10 mouse cellular contexts compared by ENCODE assay signal in genomic region chr5:25752862-25753261, GRCm38 (mm10). TPM values are rescaled to one million over a fixed set of nuclear protein-coding genes. Genes with fewer than 3 reads are reported as not detected.
A peak's percentile ranks its signal among the peaks of the same experiment; 100 is the strongest.
DNase-seq lines count a peak whose midpoint lies in the region; ATAC-seq and TF ChIP-seq lines count a peak whose summit lies in the region.
"Had no signal": no experiment of that assay in that cellular context is flagged by ENCODE, and none has a peak within 500 bp of the region (broad histone marks: within the 10 kb centered on the region; RNA-seq: fewer than 3 reads in every experiment).

No protein-coding gene starts in this region.

- no peak overlapping the region for H3K27ac ChIP-seq in midbrain, postnatal 0 days (ENCODE audit: low read depth, low read length)
- no peak overlapping the region for H3K27ac ChIP-seq in midbrain, embryonic 11.5 days (ENCODE audit: low read depth, low read length)

- no peak overlapping the region for H3K4me3 ChIP-seq in midbrain, postnatal 0 days (ENCODE audit: low read depth, low read length)
- no peak overlapping the region for H3K4me3 ChIP-seq in midbrain, embryonic 11.5 days (ENCODE audit: low read depth, low read length)
- H3K4me3 ChIP-seq: hindbrain, embryonic 15.5 days had no signal

- 60% methylated on average over 5 of the region's 5 CpGs for WGBS in midbrain, postnatal 0 days
- WGBS in midbrain, embryonic 11.5 days = 87% methylated on average over 5 of the region's 5 CpGs

- no peak overlapping the region for H3K9ac ChIP-seq in midbrain, postnatal 0 days (replicated peaks; ENCODE audit: low read length, poor library complexity, severe bottlenecking)
- no peak overlapping the region for H3K9ac ChIP-seq in midbrain, embryonic 11.5 days (ENCODE audit: low read length)
- H3K9ac ChIP-seq: hindbrain, embryonic 15.5 days had no signal

- peaks cover 3% of the 10 kb centered on the region; the same call in 1 of the 2 replicates for H3K4me1 ChIP-seq in midbrain, postnatal 0 days (ENCODE audit: insufficient read depth, low read length)
- peaks cover 6% of the 10 kb centered on the region; the same call in 1 of the 2 replicates for H3K4me1 ChIP-seq in midbrain, embryonic 11.5 days (ENCODE audit: control insufficient read depth, insufficient read depth, low read length)

- ATAC-seq in midbrain, postnatal 0 days (ENCODE audit: low FRiP score) = no peak
- no peak for ATAC-seq in midbrain, embryonic 11.5 days (ENCODE audit: low FRiP score)

- H3K9me3 ChIP-seq in midbrain, postnatal 0 days (ENCODE audit: low read length) = no peaks in the 10 kb centered on the region
- H3K9me3 ChIP-seq in midbrain, embryonic 11.5 days (ENCODE audit: control insufficient read depth, low read length) = no peaks in the 10 kb centered on the region
- H3K9me3 ChIP-seq: hindbrain, embryonic 15.5 days had no signal

- peak; percentile 38 to 62 for DNase-seq in gastrocnemius, adult 8-10 months (ENCODE audit: low spot score in 2 of 2)
- DNase-seq in gastrocnemius, postnatal 4 days (ENCODE audit: low spot score in 2 of 2) = no peak
- DNase-seq in midbrain, postnatal 0 days (ENCODE audit: low spot score) = peak; percentile 63
- no peak for DNase-seq in midbrain, embryonic 11.5 days (ENCODE audit: low spot score, missing footprints)
- DNase-seq in cerebellum, postnatal 25 days = peak; percentile 39 to 41
- DNase-seq in lung, postnatal 36 days = peak; percentile 35
- DNase-seq in thymus, postnatal 10 days (ENCODE audit: low spot score in 2 of 2) = no peak
- no peak for DNase-seq in embryo, embryonic 10.5 days (ENCODE audit: low spot score)
- DNase-seq: spleen, adult 18-20 months had no signal

- no peaks in the 10 kb centered on the region for H3K36me3 ChIP-seq in midbrain, postnatal 0 days (ENCODE audit: insufficient read depth, low read length)
- no peaks in the 10 kb centered on the region for H3K36me3 ChIP-seq in midbrain, embryonic 11.5 days (ENCODE audit: control insufficient read depth, insufficient read depth, low read length)
- H3K36me3 ChIP-seq: hindbrain, embryonic 15.5 days had no signal

- no peak for TF ChIP-seq CTCF in midbrain, postnatal 0 days (IDR thresholded peaks at IDR 0.05)

- no peak overlapping the region for H3K4me2 ChIP-seq in midbrain, postnatal 0 days (ENCODE audit: low read depth, low read length, poor library complexity, severe bottlenecking)
- H3K4me2 ChIP-seq in midbrain, embryonic 11.5 days = no peak overlapping the region
- H3K4me2 ChIP-seq: hindbrain, embryonic 15.5 days had no signal

- H3K27me3 ChIP-seq in midbrain, postnatal 0 days (ENCODE audit: insufficient read depth, low read length) = no peaks in the 10 kb centered on the region
- H3K27me3 ChIP-seq in midbrain, embryonic 11.5 days (ENCODE audit: control insufficient read depth, insufficient read depth, low read length) = no peaks in the 10 kb centered on the region
- H3K27me3 ChIP-seq: hindbrain, embryonic 15.5 days had no signal

RNA-seq across cellular contexts. Expression of gene Actr3b, which starts 6.9 kb away (rescaled TPM):
- 10 to 100 TPM in 3 of 4 experiments, 1 to 10 TPM in 1; 7.9 to 28.0 (median 20.0) TPM for total RNA-seq in gastrocnemius, adult 8-10 months (2022)
- 1 to 10 TPM in 1 of 2 experiments, under 1 TPM in 1; 0.83 to 1.8 TPM for total RNA-seq in gastrocnemius, postnatal 4 days (2021)
- total RNA-seq in midbrain, postnatal 0 days (2014; rRNA removed) = 17.4 and 21.1 TPM in 2 replicates
- polyA plus RNA-seq in midbrain, postnatal 0 days (2015; fragmentation: Nextera tagmentation; extraction: Ambion mirVana) = 57.5 and 61.1 TPM in 2 replicates
- polyA plus RNA-seq in midbrain, embryonic 11.5 days (2014; fragmentation: Nextera tagmentation; extraction: Ambion mirVana) = 7.4 and 7.8 TPM in 2 replicates

RNA-seq across cellular contexts. Expression of gene Xrcc2, which starts 47.2 kb away (rescaled TPM):
- 1 to 10 TPM; 3.3 to 4.1 (median 3.9) TPM for total RNA-seq in gastrocnemius, adult 8-10 months (2022)
- total RNA-seq in gastrocnemius, postnatal 4 days (2021) = 1 to 10 TPM; 5.3 to 6.0 TPM
- 7.4 and 15.5 TPM in 2 replicates for total RNA-seq in midbrain, postnatal 0 days (2014; rRNA removed)
- 4.2 and 4.8 TPM in 2 replicates for polyA plus RNA-seq in midbrain, postnatal 0 days (2015; fragmentation: Nextera tagmentation; extraction: Ambion mirVana)
- 9.7 and 10.2 TPM in 2 replicates for polyA plus RNA-seq in midbrain, embryonic 11.5 days (2014; fragmentation: Nextera tagmentation; extraction: Ambion mirVana)

Comparison
In these comparisons a context has a peak if more than half of its experiments do, and no peak if none do; other contexts are left out.
1. DNase-seq: peak in gastrocnemius, adult 8-10 months (2 of 2), midbrain, postnatal 0 days (single experiment), cerebellum, postnatal 25 days (2 of 2) and lung, postnatal 36 days (single experiment); none in gastrocnemius, postnatal 4 days (0 of 2), midbrain, embryonic 11.5 days (single experiment), thymus, postnatal 10 days (0 of 2) and embryo, embryonic 10.5 days (single experiment).